Mouse (Mus musculus) kidney, adult 2 months (tissue): ENCODE measurements around the gene Galnt18. TPM values are rescaled to one million over a fixed set of nuclear protein-coding genes. Genes with fewer than 3 reads are reported as not detected.

Experiments used
- DNase-seq: peaks from one replicate; pipeline ENCODE4 v3.0.0; 2021
- H3K27ac ChIP-seq: fragments of 200-500 bp; 2 replicates; pipeline ENCODE4 v1.5.1; 2012; ENCODE audit warnings: low read depth, low read length, control low read depth, inconsistent platforms; ENCODE audit not compliant: insufficient read depth
- H3K27me3 ChIP-seq: fragments of 200-500 bp; replicated peaks from 2 replicates; pipeline ENCODE4 v1.6.1; 2012; ENCODE audit warnings: mild to moderate bottlenecking, moderate library complexity, low read length, inconsistent platforms; ENCODE audit not compliant: control insufficient read depth, insufficient read depth
- H3K36me3 ChIP-seq: fragments of 200-500 bp; 2 replicates; pipeline ENCODE4 v1.6.1; 2012; ENCODE audit warnings: mild to moderate bottlenecking, moderate library complexity, low read length, inconsistent platforms; ENCODE audit not compliant: control insufficient read depth, insufficient read depth
- H3K4me1 ChIP-seq: fragments of 200-500 bp; 2 replicates; pipeline ENCODE4 v1.6.1; 2011; ENCODE audit warnings: low read length; ENCODE audit not compliant: control insufficient read depth, insufficient read depth
- H3K4me3 ChIP-seq: fragments of 200-500 bp; 2 replicates; pipeline ENCODE4 v1.5.1; 2011; ENCODE audit warnings: mild to moderate bottlenecking, low read depth, low read length, control low read depth; ENCODE audit not compliant: insufficient read depth
- CTCF ChIP-seq: fragments of 200-500 bp; conservative IDR thresholded peaks from 2 replicates; pipeline ENCODE4 v1.5.1; 2011; ENCODE audit warnings: low read depth, mild to moderate bottlenecking, control low read depth, low read length, moderate library complexity, mixed read lengths; ENCODE audit not compliant: insufficient read depth, insufficient read length
- POLR2A ChIP-seq: fragments of 200-500 bp; IDR thresholded peaks from one replicate; pipeline ENCODE4 v1.6.1; 2011; ENCODE audit warnings: low read depth, low read length, control low read depth
- WGBS: fragments of 180-500 bp; shearing (Covaris S2); methylation state at CpG from one replicate; pipeline ENCODE4 v1.1.7; 2018; 5-methylcytosine and 5-hydroxymethylcytosine counted together
- polyA plus RNA-seq: library from polyadenylated mRNA; depleted of rRNA; stranded (reverse); fragments of >200 nt; gene quantifications from 2 replicates; pipeline ENCODE4 v1.2.3, GENCODE M21; 2012

The Galnt18 gene
- polyA plus RNA-seq, 1 experiment = 34.9 TPM

DNA sequence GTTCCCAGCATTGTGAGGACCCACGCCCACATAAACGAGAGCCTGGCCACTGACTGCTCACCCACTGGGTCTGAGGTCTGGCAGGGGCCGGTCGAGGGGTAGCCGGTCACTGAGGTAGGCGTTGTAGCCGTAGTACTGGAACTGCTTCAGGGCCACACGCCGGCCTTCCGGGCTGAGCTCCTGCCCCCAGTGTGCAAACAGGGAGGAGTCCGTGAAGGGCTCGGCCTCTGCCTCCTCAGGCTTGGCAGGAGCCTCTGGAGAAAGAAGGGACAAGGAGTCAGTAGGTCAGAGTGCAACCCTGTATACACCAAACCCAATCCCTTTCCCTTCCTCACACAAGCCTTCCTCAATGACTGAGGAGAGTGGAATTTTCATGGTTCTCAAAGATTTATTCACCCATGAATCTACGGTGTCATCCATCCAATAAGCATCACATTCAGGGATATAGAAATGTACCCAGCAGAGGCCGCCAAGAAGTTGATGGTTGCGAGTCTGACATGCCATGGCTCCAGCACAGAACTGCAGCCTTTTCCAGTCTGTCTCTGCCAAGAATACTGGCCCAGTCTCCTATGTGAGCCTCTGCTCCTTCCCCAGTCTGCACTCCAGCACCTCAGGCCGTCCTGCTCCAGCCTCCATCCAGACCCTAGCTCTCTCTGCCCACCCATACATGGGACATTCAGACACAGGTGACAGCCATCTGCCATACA lies 163.4 kb downstream of the Galnt18 start:
- Histone ChIP-seq H3K27ac (no peak overlapping the region), H3K4me3 (no peak overlapping the region), H3K4me1 (peaks cover 8% of the 10 kb centered on the region; the same call in 1 of the 2 replicates), H3K36me3 (no peaks in the 10 kb centered on the region), H3K27me3 (no peaks in the 10 kb centered on the region)
- peak; percentile 80 for DNase-seq
- TF ChIP-seq POLR2A (no peak), CTCF (no peak)
- 63% methylated on average over 16 of the region's 16 CpGs for WGBS

DNA sequence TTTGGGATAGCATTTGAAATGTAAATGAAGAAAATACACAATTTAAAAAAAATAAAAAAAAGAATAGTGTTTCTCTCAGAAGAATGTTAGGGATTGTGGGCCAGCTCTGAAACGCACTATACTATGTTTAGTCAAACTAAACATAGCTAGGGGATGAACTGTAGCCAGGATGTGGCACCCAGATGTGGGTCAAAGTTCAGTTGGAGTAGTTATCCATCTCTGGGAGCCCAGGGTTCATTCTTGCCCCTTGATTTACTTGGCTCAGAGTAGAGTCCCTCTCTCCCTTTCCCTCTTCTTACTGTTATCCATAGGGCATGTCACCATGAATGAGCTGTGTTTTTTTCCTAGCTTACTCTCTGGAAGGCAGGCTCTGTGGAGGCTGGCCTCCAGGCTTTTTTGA lies 165.3 kb downstream of the Galnt18 start:
- DNase-seq = peak; percentile 71
- TF ChIP-seq CTCF (no peak), POLR2A (no peak)
- Histone ChIP-seq H3K27me3 (no peaks in the 10 kb centered on the region), H3K36me3 (no peaks in the 10 kb centered on the region), H3K4me1 (peaks cover 8% of the 10 kb centered on the region; the same call in 1 of the 2 replicates), H3K27ac (no peak overlapping the region), H3K4me3 (no peak overlapping the region)
- WGBS = 66% methylated on average over 1 of the region's 1 CpGs

DNA sequence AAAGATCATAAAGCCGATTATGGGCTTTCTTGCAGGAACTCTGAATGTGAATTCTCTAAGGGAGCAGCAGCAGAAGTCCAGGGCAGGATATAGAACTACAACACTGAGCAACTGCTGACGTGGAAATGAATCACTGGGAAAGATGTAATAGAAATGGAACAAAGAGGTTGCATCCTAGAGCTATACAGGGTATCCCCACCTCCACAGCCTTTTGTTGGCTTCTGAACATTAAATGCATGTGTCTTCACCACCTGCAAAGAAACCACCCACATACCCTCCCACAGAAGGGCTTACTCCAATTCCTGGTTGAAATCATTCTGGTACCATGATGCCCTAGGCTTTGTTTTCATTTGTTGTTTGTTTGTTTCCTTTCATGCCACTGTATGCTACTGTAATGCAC lies 172.3 kb downstream of the Galnt18 start:
- Histone ChIP-seq H3K4me3 (no peak overlapping the region), H3K27me3 (no peaks in the 10 kb centered on the region), H3K36me3 (no peaks in the 10 kb centered on the region), H3K4me1 (no peaks in the 10 kb centered on the region), H3K27ac (no peak overlapping the region)
- no peak for DNase-seq
- WGBS = 87% methylated on average over 2 of the region's 2 CpGs
- no peak for TF ChIP-seq CTCF
- TF ChIP-seq POLR2A = no peak

DNA sequence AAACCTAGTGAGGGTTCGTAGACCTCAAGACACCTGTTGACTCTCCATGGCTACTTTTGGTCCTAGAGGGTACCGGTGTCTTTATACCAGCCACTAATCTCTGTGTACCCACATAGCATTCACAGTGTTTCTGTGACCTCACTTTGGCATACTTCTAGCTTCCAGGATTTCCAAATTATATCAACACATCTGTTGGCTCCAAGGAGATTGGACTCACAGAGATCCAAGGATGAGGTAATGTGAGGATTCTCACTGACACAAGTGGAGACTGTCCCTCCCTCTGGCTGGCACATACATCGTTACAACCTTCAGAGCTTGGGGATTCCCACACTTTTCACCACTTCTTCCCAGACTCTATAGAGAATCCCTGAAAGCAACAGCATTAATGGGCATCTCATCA lies 173.7 kb downstream of the Galnt18 start:
- WGBS = 94% methylated on average over 3 of the region's 3 CpGs
- no peak for TF ChIP-seq POLR2A
- TF ChIP-seq CTCF = no peak
- Histone ChIP-seq H3K4me1 (no peaks in the 10 kb centered on the region), H3K36me3 (no peaks in the 10 kb centered on the region), H3K27ac (no peak overlapping the region), H3K4me3 (no peak overlapping the region), H3K27me3 (no peaks in the 10 kb centered on the region)
- DNase-seq = no peak

DNA sequence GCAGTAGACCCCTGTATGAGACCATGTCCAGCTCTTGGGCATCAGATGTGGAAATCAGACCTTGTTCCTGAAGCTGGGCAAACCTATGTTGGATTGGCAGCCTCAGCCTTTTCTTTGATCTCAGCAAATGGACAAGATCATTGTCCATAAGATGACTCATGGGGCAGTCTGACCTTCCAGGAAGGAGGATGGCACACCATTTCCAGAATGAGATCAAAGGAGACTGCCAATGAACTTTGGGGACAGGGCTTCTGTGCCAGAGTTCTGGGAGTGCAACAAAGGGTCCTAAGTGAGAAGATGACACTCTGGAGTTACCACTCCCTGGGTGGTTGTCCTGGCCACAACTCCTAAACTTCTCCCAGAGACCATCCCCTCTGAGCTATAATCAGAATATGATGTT lies 174.1 kb downstream of the Galnt18 start:
- H3K4me3 ChIP-seq = no peak overlapping the region
- no peak for TF ChIP-seq CTCF
- no peak for TF ChIP-seq POLR2A
- H3K36me3 ChIP-seq = no peaks in the 10 kb centered on the region
- no peak for DNase-seq
- H3K27ac ChIP-seq = no peak overlapping the region
- no peaks in the 10 kb centered on the region for H3K4me1 ChIP-seq
- H3K27me3 ChIP-seq = no peaks in the 10 kb centered on the region

DNA sequence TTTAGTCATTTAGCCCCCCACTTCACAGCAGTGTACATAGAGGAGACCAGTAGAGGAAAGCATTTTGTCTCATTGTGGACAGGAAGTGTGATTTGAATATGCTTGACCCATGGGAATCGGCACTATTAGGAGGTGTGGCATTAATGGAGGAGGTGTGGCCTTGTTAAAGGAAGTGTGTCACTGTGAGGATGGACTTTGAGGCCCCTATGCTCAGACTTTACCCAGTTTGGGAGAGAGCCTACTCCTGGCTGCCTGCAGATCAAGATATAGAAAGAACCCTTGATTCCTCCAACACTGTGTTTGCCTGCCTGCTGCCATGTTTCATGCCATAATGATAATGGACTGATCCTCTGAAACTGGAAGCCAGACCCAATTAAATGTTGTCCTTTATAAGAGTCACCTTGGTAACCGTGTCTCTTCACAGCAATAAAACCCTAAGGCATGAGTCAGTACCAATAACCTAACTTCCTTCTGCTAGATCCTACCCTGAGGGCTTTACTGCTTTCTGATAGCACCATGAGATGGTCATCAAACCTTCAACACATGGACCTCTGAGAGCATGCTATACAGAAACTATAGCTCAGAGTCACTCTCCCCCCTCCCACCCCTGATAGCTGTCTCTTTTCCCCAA lies 175.1 kb downstream of the Galnt18 start:
- no peak for DNase-seq
- H3K36me3 ChIP-seq = no peaks in the 10 kb centered on the region
- H3K4me3 ChIP-seq = no peak overlapping the region
- WGBS = 60% methylated on average over 2 of the region's 2 CpGs
- no peaks in the 10 kb centered on the region for H3K27me3 ChIP-seq
- TF ChIP-seq CTCF (no peak), POLR2A (no peak)
- no peak overlapping the region for H3K27ac ChIP-seq
- no peaks in the 10 kb centered on the region for H3K4me1 ChIP-seq

DNA sequence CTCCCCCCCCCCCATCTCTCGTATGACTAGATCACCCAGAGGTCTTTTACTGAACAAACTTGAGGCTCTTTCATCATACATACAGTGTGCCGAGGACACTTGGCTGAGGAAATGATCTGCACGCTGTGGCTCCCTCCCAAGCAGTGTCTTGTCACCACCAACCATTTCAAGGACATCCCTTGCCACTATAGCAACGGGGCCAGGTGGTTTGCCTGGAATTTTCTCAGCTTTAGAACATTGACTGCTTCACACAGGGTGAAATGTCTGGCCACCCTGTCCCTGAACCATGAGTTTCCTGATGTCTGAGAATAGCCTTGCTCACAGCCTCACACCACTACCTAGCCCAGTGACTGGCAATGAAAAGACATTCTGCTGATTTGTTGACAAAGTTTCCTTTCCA lies 176.6 kb downstream of the Galnt18 start:
- Histone ChIP-seq H3K4me1 (no peaks in the 10 kb centered on the region), H3K27ac (no peak overlapping the region), H3K27me3 (no peaks in the 10 kb centered on the region), H3K36me3 (no peaks in the 10 kb centered on the region), H3K4me3 (no peak overlapping the region)
- 79% methylated on average over 4 of the region's 4 CpGs for WGBS
- DNase-seq = no peak
- TF ChIP-seq POLR2A (no peak), CTCF (no peak)
